Mouse (Mus musculus): ENCODE data around the gene Chrna4. TPM values are rescaled to one million over a fixed set of nuclear protein-coding genes. Genes with fewer than 3 reads are reported as not detected.
A peak's percentile ranks its signal among the peaks of the same experiment; 100 is the strongest.

Gene Chrna4
- total RNA-seq (2014; fragmentation: Nextera tagmentation) (not detected in 2 replicates), total RNA-seq (2017) (0.05 and 0.41 TPM in 2 replicates), polyA plus RNA-seq (2012) (not detected in 2 replicates)

DNA sequence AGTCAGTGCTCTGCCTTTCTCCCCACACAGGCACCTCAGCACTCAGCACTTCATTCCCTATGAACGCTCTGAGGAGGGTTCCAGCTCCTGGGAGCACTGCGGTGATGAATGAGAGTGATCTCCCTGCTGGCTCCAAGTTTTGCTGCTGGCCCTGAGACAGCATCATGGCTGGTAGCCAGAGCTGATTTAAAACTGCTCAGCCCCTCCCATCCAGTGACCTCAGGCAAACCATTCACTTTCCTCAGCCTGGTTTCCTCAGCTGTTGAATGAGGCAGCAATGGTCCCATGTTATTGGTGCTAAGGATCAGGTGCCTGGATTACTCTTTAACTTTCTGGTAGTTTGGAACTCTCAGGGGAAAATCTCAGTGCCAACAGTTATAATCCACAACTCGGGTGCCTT is at the start of gene Chrna4:
TSS of gene Chrna4 (minus strand) at position 110 of the 400 bp plus-strand sequence.
- H3K4me3 ChIP-seq (ENCODE audit: low read depth, low read length): no peak within 1 kb of the TSS
- H3K9me3 ChIP-seq (replicated peaks): no peaks in the 10 kb centered on the region
- TF ChIP-seq POLR2AphosphoS5 (IDR thresholded peaks at IDR 0.05; ENCODE audit: insufficient replicate concordance, low read depth, low read length) (no peak), GATA2 (IDR thresholded peaks at IDR 0.05; ENCODE audit: borderline replicate concordance, low read depth, low read length) (no peak)
- DNase-seq (ENCODE audit: low spot score) (no peak), ATAC-seq (ENCODE audit: extremely low read depth, insufficient number of reproducible peaks, low FRiP score, poor library complexity, severe bottlenecking) (no peak)
- no peaks in the 10 kb centered on the region for H3K4me1 ChIP-seq (ENCODE audit: insufficient read depth, low read depth, low read length)
- no peaks in the 10 kb centered on the region for H3K36me3 ChIP-seq (replicated peaks)
- 0 out of 2 replicates have a peak, but pooled peaks cover 3% of the 10 kb centered on the region for H3K27me3 ChIP-seq (ENCODE audit: insufficient read depth, low read length)

DNA sequence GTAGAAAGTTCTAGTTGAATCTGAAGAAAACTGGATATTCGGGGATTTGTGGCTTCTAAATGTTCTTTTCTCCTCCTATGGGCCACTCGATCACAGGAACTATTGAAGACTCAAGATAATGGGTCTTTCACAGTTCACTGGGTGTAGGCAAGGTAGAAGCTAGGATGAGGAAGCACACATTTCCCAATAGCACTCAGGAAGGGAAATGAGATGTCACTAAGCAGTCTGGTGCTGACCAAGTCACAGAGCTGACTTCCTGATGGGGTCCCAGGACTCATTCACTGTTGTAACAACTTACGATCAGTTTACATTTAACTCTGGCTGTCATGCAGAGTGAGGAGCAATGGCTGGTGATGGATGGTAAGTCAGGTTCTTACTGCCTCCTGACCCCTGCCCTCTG is 46.8 kb upstream of the Chrna4 start:
- no peak for TF ChIP-seq CTCF (IDR thresholded peaks at IDR 0.05; ENCODE audit: low read depth, low read length)
- TF ChIP-seq TAL1 (conservative IDR thresholded peaks at IDR 0.05; ENCODE audit: low read depth, low read length): no peak
- no peak for TF ChIP-seq GATA1 (IDR thresholded peaks at IDR 0.05; ENCODE audit: borderline replicate concordance, low read length)
- TF ChIP-seq GATA2 (IDR thresholded peaks at IDR 0.05; ENCODE audit: borderline replicate concordance, low read depth, low read length): no peak
- no peak for TF ChIP-seq POLR2AphosphoS5 (IDR thresholded peaks at IDR 0.05; ENCODE audit: insufficient replicate concordance, low read depth, low read length)
- no peak overlapping the region for H3K4me3 ChIP-seq (ENCODE audit: low read depth, low read length)
- H3K27me3 ChIP-seq (ENCODE audit: insufficient read depth, low read length): peaks cover 14% of the 10 kb centered on the region; the same call in 1 of the 2 replicates
- no peaks in the 10 kb centered on the region for H3K4me1 ChIP-seq (ENCODE audit: insufficient read depth, low read depth, low read length)
- no peaks in the 10 kb centered on the region for H3K36me3 ChIP-seq (replicated peaks)
- DNase-seq (ENCODE audit: low spot score): no peak
- no peak for ATAC-seq (ENCODE audit: extremely low read depth, insufficient number of reproducible peaks, low FRiP score, poor library complexity, severe bottlenecking)
- H3K9me3 ChIP-seq (replicated peaks): no peaks in the 10 kb centered on the region

DNA sequence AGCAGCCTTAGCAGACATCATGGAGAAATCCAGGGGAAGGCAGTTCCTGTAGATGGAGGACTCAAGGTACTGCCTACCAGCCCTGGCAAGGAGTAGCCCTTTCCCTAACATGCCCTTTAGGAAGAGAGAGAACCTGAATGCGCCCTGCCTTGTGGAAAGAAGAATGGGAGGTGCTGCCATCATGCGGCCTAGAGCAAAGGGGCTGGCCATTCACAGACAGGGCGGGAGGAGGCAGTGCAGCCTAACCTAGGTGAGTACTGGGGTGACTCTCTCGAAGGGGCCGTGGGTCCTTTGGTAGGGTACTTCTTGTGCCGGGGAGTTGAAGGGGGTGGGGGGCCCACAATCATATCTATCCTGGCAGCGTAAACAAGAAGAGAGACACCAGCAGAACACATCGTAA is 41.7 kb upstream of the Chrna4 start:
- peaks cover 9% of the 10 kb centered on the region; the same call in 1 of the 2 replicates for H3K27me3 ChIP-seq (ENCODE audit: insufficient read depth, low read length)
- no peaks in the 10 kb centered on the region for H3K9me3 ChIP-seq (replicated peaks)
- peaks cover 3% of the 10 kb centered on the region; the same call in 1 of the 2 replicates for H3K4me1 ChIP-seq (ENCODE audit: insufficient read depth, low read depth, low read length)
- no peak overlapping the region for H3K4me3 ChIP-seq (ENCODE audit: low read depth, low read length)
- ATAC-seq (ENCODE audit: extremely low read depth, insufficient number of reproducible peaks, low FRiP score, poor library complexity, severe bottlenecking) (no peak), DNase-seq (ENCODE audit: low spot score) (no peak)
- no peak for TF ChIP-seq GATA1 (IDR thresholded peaks at IDR 0.05; ENCODE audit: borderline replicate concordance, low read length)
- TF ChIP-seq TAL1 (conservative IDR thresholded peaks at IDR 0.05; ENCODE audit: low read depth, low read length): no peak
- no peak for TF ChIP-seq GATA2 (IDR thresholded peaks at IDR 0.05; ENCODE audit: borderline replicate concordance, low read depth, low read length)
- no peak for TF ChIP-seq CTCF (IDR thresholded peaks at IDR 0.05; ENCODE audit: low read depth, low read length)
- no peak for TF ChIP-seq POLR2AphosphoS5 (IDR thresholded peaks at IDR 0.05; ENCODE audit: insufficient replicate concordance, low read depth, low read length)
- H3K36me3 ChIP-seq (replicated peaks): no peaks in the 10 kb centered on the region

DNA sequence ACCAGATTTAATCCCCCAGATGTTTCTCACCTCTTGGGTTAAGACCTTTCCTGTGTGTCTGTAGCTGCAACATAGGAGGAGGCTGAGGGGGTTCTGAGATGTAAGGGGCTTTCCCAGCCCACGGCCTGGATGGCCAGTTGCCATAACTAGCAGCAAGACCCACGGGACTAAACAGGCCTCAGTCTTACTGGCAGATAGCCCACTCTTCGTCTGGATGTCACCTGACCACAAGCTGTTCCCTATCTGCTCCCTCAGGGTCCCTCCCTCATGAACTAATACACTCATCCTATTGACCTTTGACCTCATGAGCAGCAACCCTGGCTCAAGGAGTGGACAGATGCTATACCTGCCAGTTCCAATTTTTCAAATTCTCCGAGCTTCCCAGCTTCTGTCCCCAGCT is 40.6 kb upstream of the Chrna4 start:
- Histone ChIP-seq H3K27me3 (ENCODE audit: insufficient read depth, low read length) (peaks cover 9% of the 10 kb centered on the region; the same call in 1 of the 2 replicates), H3K36me3 (replicated peaks) (no peaks in the 10 kb centered on the region), H3K4me3 (ENCODE audit: low read depth, low read length) (no peak overlapping the region), H3K9me3 (replicated peaks) (no peaks in the 10 kb centered on the region), H3K4me1 (ENCODE audit: insufficient read depth, low read depth, low read length) (peaks cover 3% of the 10 kb centered on the region; the same call in 1 of the 2 replicates)
- ATAC-seq (ENCODE audit: extremely low read depth, insufficient number of reproducible peaks, low FRiP score, poor library complexity, severe bottlenecking) (no peak), DNase-seq (ENCODE audit: low spot score) (no peak)
- TF ChIP-seq GATA1 (IDR thresholded peaks at IDR 0.05; ENCODE audit: borderline replicate concordance, low read length) (no peak), POLR2AphosphoS5 (IDR thresholded peaks at IDR 0.05; ENCODE audit: insufficient replicate concordance, low read depth, low read length) (no peak), CTCF (IDR thresholded peaks at IDR 0.05; ENCODE audit: low read depth, low read length) (no peak), TAL1 (conservative IDR thresholded peaks at IDR 0.05; ENCODE audit: low read depth, low read length) (no peak), GATA2 (IDR thresholded peaks at IDR 0.05; ENCODE audit: borderline replicate concordance, low read depth, low read length) (no peak)

DNA sequence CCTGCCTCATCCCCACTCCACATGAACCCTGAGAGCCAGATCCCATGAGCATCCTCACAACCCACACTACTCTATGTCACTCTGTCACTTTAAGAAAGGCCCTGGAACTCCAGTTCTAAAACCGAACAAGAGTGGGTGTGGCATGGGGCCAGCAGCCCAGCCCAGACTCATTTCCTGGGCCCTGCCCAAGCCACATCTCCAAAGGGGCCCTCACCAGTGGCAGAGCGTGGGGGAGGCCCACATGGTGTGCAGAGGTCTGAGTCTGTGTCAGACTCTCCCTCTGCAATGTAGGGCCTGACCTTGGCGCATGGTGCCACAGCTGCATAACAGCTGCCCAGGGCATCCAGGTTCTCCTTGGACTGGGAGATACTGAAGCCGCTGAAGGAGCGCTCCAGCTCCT is 37.5 kb upstream of the Chrna4 start:
- ATAC-seq (ENCODE audit: extremely low read depth, insufficient number of reproducible peaks, low FRiP score, poor library complexity, severe bottlenecking) (peak; percentile 61), DNase-seq (ENCODE audit: low spot score) (no peak)
- Histone ChIP-seq H3K36me3 (replicated peaks) (no peaks in the 10 kb centered on the region), H3K4me3 (ENCODE audit: low read depth, low read length) (no peak overlapping the region; the same call in 1 of the 2 replicates), H3K9me3 (replicated peaks) (no peaks in the 10 kb centered on the region), H3K27me3 (ENCODE audit: insufficient read depth, low read length) (peaks cover 9% of the 10 kb centered on the region; the same call in 1 of the 2 replicates), H3K4me1 (ENCODE audit: insufficient read depth, low read depth, low read length) (peaks cover 3% of the 10 kb centered on the region; the same call in 1 of the 2 replicates)
- no peak for TF ChIP-seq GATA1 (IDR thresholded peaks at IDR 0.05; ENCODE audit: borderline replicate concordance, low read length)
- no peak for TF ChIP-seq POLR2AphosphoS5 (IDR thresholded peaks at IDR 0.05; ENCODE audit: insufficient replicate concordance, low read depth, low read length)
- TF ChIP-seq CTCF (IDR thresholded peaks at IDR 0.05; ENCODE audit: low read depth, low read length): no peak
- no peak for TF ChIP-seq TAL1 (conservative IDR thresholded peaks at IDR 0.05; ENCODE audit: low read depth, low read length)
- TF ChIP-seq GATA2 (IDR thresholded peaks at IDR 0.05; ENCODE audit: borderline replicate concordance, low read depth, low read length): no peak

DNA sequence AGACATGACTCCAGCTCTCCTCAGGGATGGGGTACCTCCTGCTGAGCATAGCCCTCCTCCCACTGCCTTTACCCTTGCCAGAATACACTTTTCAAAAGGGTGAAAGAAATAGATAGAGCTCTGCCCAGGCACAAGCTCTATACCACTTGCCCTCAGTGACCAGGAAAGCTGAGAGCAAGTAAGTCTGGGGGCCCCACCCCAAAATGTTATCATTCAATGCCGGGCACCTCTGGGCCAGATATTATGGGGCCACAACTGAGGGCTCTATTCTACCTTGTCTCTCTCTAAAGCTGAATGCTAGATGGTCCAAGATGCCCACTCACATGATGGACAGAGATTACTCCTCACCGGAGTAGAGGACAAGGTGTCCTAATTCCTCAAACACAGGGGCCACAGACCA is 36.2 kb upstream of the Chrna4 start:
- H3K27me3 ChIP-seq (ENCODE audit: insufficient read depth, low read length): peaks cover 10% of the 10 kb centered on the region; the same call in 1 of the 2 replicates
- no peaks in the 10 kb centered on the region for H3K36me3 ChIP-seq (replicated peaks)
- peaks cover 3% of the 10 kb centered on the region; the same call in 1 of the 2 replicates for H3K4me1 ChIP-seq (ENCODE audit: insufficient read depth, low read depth, low read length)
- ATAC-seq (ENCODE audit: extremely low read depth, insufficient number of reproducible peaks, low FRiP score, poor library complexity, severe bottlenecking) (no peak), DNase-seq (ENCODE audit: low spot score) (no peak)
- no peaks in the 10 kb centered on the region for H3K9me3 ChIP-seq (replicated peaks)
- no peak for TF ChIP-seq GATA1 (IDR thresholded peaks at IDR 0.05; ENCODE audit: borderline replicate concordance, low read length)
- no peak for TF ChIP-seq GATA2 (IDR thresholded peaks at IDR 0.05; ENCODE audit: borderline replicate concordance, low read depth, low read length)
- no peak for TF ChIP-seq POLR2AphosphoS5 (IDR thresholded peaks at IDR 0.05; ENCODE audit: insufficient replicate concordance, low read depth, low read length)
- no peak for TF ChIP-seq TAL1 (conservative IDR thresholded peaks at IDR 0.05; ENCODE audit: low read depth, low read length)
- TF ChIP-seq CTCF (IDR thresholded peaks at IDR 0.05; ENCODE audit: low read depth, low read length): no peak
- no peak overlapping the region for H3K4me3 ChIP-seq (ENCODE audit: low read depth, low read length)

Measured in G1E (cell line).